Mouse (Mus musculus): Measurements from ENCODE around the gene Ajm1. TPM values are rescaled to one million over a fixed set of nuclear protein-coding genes. Genes with fewer than 3 reads are reported as not detected.

Gene Ajm1
- polyA plus RNA-seq, 1 experiment = not detected

DNA sequence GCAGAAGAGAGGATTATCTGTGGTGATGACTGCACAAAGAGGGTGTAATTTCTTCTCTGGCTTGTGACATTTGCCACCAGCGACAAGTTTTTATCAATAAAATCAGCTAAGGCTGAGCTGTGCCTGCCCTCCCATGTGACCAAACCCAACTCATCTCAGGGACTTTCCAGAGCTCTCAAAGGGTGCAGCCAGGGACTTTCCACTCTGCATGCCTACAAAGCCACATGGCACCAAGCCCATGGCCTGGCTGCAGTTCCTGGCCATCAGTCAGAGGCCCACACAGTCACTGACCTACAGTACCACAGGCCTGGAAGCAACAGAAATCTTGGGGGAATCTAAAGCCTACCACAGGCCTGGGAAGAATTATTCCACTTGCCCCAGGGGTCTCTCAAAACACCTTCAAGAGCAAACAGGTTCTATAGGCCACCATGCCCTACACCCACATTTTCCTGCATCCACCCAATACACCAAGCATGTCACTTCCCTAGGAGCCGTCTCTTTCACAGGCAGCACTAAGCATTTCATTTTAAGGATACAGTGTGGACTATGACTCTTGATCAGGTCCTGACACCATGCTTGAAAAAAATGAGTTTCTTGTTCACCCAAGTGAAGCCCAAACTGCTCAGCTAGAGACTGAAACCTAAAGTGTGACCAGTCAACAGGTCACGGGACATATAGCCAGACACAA, 47.2 kb downstream of the Ajm1 start:
- H3K4me1 ChIP-seq (ENCODE audit: control insufficient read depth, insufficient read depth, low read length) = peaks cover 5% of the 10 kb centered on the region; the same call in 1 of the 2 replicates
- TF ChIP-seq CTCF (IDR thresholded peaks at IDR 0.05; ENCODE audit: insufficient read depth, low read depth, low read length) = no peak
- no peak for TF ChIP-seq POLR2A (IDR thresholded peaks at IDR 0.05; ENCODE audit: insufficient read depth, low read depth, low read length)
- WGBS = 62% methylated on average over 3 of the region's 3 CpGs
- H3K4me3 ChIP-seq (ENCODE audit: insufficient read depth, low read depth, low read length) = no peak overlapping the region
- H3K27ac ChIP-seq (ENCODE audit: insufficient read depth, low read depth, low read length) = no peak overlapping the region

DNA sequence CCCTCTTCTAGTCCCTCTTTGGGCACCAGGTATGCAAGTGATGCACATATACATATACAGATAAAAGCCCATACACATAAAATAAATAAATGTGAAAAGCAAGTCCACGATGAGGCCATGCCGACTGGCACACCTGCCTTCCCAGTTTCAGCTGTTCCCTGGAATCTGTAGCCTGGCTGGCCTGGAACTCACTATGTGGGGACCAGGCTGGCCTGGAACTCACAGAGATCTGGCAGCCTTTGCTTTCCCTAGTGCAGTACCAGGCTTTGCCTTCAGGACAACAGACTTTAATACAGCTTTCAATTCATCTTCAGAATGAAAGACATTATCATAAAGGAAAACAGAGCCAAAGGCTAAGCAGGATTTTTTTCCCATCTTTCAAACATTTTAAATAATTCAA, 47.9 kb downstream of the Ajm1 start:
- 80% methylated on average over 2 of the region's 2 CpGs for WGBS
- TF ChIP-seq CTCF (IDR thresholded peaks at IDR 0.05; ENCODE audit: insufficient read depth, low read depth, low read length) (no peak), POLR2A (IDR thresholded peaks at IDR 0.05; ENCODE audit: insufficient read depth, low read depth, low read length) (no peak)
- Histone ChIP-seq H3K4me3 (ENCODE audit: insufficient read depth, low read depth, low read length) (no peak overlapping the region), H3K4me1 (ENCODE audit: control insufficient read depth, insufficient read depth, low read length) (peaks cover 5% of the 10 kb centered on the region; the same call in 1 of the 2 replicates), H3K27ac (ENCODE audit: insufficient read depth, low read depth, low read length) (no peak overlapping the region)

DNA sequence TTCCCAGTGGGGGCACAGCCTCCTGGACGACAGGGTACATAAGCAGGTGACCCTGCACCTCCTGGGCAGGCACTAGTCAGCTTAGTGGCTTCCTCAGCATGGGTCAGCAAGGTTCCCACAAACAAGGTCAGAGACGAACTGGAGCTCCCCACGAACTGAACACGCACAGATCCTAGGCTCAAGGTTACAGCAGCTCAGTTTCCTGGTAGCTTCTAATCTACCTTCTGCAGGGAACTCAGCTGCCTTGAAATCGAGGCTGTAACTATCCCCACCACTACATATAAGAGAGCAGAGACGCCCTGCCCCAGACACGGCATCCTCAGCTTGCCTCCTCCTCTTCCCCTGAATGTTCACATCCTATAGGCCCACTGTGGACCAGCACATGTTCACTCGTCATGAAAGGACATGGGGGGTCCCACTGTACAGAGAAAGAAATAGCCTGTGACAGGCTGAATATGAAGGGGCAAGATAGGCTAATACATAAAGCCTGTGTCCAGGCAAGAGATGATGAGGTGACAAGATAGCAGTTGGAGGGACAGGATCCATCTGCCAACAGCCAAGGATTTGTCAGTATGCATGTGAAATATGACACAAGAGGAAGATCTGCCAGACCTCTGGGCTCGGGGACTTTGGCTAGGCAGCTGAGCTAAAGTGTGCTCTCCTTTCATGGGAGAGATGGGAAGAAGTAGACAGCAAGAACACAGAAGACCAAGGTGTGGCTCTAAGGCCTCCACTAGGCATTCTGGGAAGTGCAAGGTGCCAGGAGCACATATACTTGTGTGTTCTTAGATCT, 54.9 kb downstream of the Ajm1 start:
- 90% methylated on average over 9 of the region's 9 CpGs for WGBS
- TF ChIP-seq POLR2A (IDR thresholded peaks at IDR 0.05; ENCODE audit: insufficient read depth, low read depth, low read length) (no peak), CTCF (IDR thresholded peaks at IDR 0.05; ENCODE audit: insufficient read depth, low read depth, low read length) (no peak)
- no peak overlapping the region for H3K27ac ChIP-seq (ENCODE audit: insufficient read depth, low read depth, low read length)
- no peak overlapping the region for H3K4me3 ChIP-seq (ENCODE audit: insufficient read depth, low read depth, low read length)
- no peaks in the 10 kb centered on the region for H3K4me1 ChIP-seq (ENCODE audit: control insufficient read depth, insufficient read depth, low read length)

Other genes starting within 250 kb of the Ajm1 start
- not detected in 2 replicates for gene Man1b1, start 249.4 kb downstream of the Ajm1 start, polyA plus RNA-seq (2012; ENCODE audit: insufficient read depth, insufficient read length, low replicate concordance, missing spikeins)
- not detected in 2 replicates for gene Dpp7, start 225.4 kb downstream of the Ajm1 start, polyA plus RNA-seq (2012; ENCODE audit: insufficient read depth, insufficient read length, low replicate concordance, missing spikeins)
- gene Uap1l1, start 216.1 kb downstream of the Ajm1 start, polyA plus RNA-seq (2012; ENCODE audit: insufficient read depth, insufficient read length, low replicate concordance, missing spikeins) = not detected in 2 replicates
- gene Sapcd2, start 209.4 kb downstream of the Ajm1 start, polyA plus RNA-seq (2012; ENCODE audit: insufficient read depth, insufficient read length, low replicate concordance, missing spikeins) = not detected in 2 replicates
- not detected in 2 replicates for gene Entpd2, start 185.9 kb downstream of the Ajm1 start, polyA plus RNA-seq (2012; ENCODE audit: insufficient read depth, insufficient read length, low replicate concordance, missing spikeins)
- not detected in 2 replicates for gene Npdc1, start 182.4 kb downstream of the Ajm1 start, polyA plus RNA-seq (2012; ENCODE audit: insufficient read depth, insufficient read length, low replicate concordance, missing spikeins)
- gene Fut7, start 158.5 kb downstream of the Ajm1 start, polyA plus RNA-seq (2012; ENCODE audit: insufficient read depth, insufficient read length, low replicate concordance, missing spikeins) = not detected in 2 replicates
- not detected in 2 replicates for gene Abca2, start 153.1 kb downstream of the Ajm1 start, polyA plus RNA-seq (2012; ENCODE audit: insufficient read depth, insufficient read length, low replicate concordance, missing spikeins)
- not detected in 2 replicates for gene Clic3, start 124.9 kb downstream of the Ajm1 start, polyA plus RNA-seq (2012; ENCODE audit: insufficient read depth, insufficient read length, low replicate concordance, missing spikeins)
- not detected in 2 replicates for gene Paxx, start 120.7 kb downstream of the Ajm1 start, polyA plus RNA-seq (2012; ENCODE audit: insufficient read depth, insufficient read length, low replicate concordance, missing spikeins)
- 758 and 1,988 TPM in 2 replicates for gene Ptgds, start 111.7 kb downstream of the Ajm1 start, polyA plus RNA-seq (2012; ENCODE audit: insufficient read depth, insufficient read length, low replicate concordance, missing spikeins)
- not detected in 2 replicates for gene Lcn12, start 87.8 kb downstream of the Ajm1 start, polyA plus RNA-seq (2012; ENCODE audit: insufficient read depth, insufficient read length, low replicate concordance, missing spikeins)
- gene Fbxw5, start 81.0 kb downstream of the Ajm1 start, polyA plus RNA-seq (2012; ENCODE audit: insufficient read depth, insufficient read length, low replicate concordance, missing spikeins) = 706 TPM in 1 of 2 replicates, not detected in the other
- gene C8g, start 80.0 kb downstream of the Ajm1 start, polyA plus RNA-seq (2012; ENCODE audit: insufficient read depth, insufficient read length, low replicate concordance, missing spikeins) = not detected in 2 replicates
- gene Traf2, start 34.8 kb downstream of the Ajm1 start, polyA plus RNA-seq (2012; ENCODE audit: insufficient read depth, insufficient read length, low replicate concordance, missing spikeins) = not detected in 2 replicates
- not detected in 2 replicates for gene Edf1, start 23.9 kb downstream of the Ajm1 start, polyA plus RNA-seq (2012; ENCODE audit: insufficient read depth, insufficient read length, low replicate concordance, missing spikeins)
- not detected in 2 replicates for gene Mamdc4, start 6.9 kb downstream of the Ajm1 start, polyA plus RNA-seq (2012; ENCODE audit: insufficient read depth, insufficient read length, low replicate concordance, missing spikeins)
- gene Phpt1, start 6.5 kb downstream of the Ajm1 start, polyA plus RNA-seq (2012; ENCODE audit: insufficient read depth, insufficient read length, low replicate concordance, missing spikeins) = not detected in 2 replicates
- gene Rabl6, start 26.8 kb upstream of the Ajm1 start, polyA plus RNA-seq (2012; ENCODE audit: insufficient read depth, insufficient read length, low replicate concordance, missing spikeins) = not detected in 2 replicates
- gene Ccdc183, start 35.9 kb upstream of the Ajm1 start, polyA plus RNA-seq (2012; ENCODE audit: insufficient read depth, insufficient read length, low replicate concordance, missing spikeins) = not detected in 2 replicates
- not detected in 2 replicates for gene Tmem141, start 40.2 kb upstream of the Ajm1 start, polyA plus RNA-seq (2012; ENCODE audit: insufficient read depth, insufficient read length, low replicate concordance, missing spikeins)
- not detected in 2 replicates for gene Fcna, start 46.3 kb upstream of the Ajm1 start, polyA plus RNA-seq (2012; ENCODE audit: insufficient read depth, insufficient read length, low replicate concordance, missing spikeins)
- not detected in 2 replicates for gene Lcn8, start 71.4 kb upstream of the Ajm1 start, polyA plus RNA-seq (2012; ENCODE audit: insufficient read depth, insufficient read length, low replicate concordance, missing spikeins)
- not detected in 2 replicates for gene Lcn5, start 76.2 kb upstream of the Ajm1 start, polyA plus RNA-seq (2012; ENCODE audit: insufficient read depth, insufficient read length, low replicate concordance, missing spikeins)
- gene Lcn6, start 95.0 kb upstream of the Ajm1 start, polyA plus RNA-seq (2012; ENCODE audit: insufficient read depth, insufficient read length, low replicate concordance, missing spikeins) = not detected in 2 replicates
- not detected in 2 replicates for gene Lcn10, start 101.0 kb upstream of the Ajm1 start, polyA plus RNA-seq (2012; ENCODE audit: insufficient read depth, insufficient read length, low replicate concordance, missing spikeins)
- gene Obp2a, start 118.3 kb upstream of the Ajm1 start, polyA plus RNA-seq (2012; ENCODE audit: insufficient read depth, insufficient read length, low replicate concordance, missing spikeins) = not detected in 2 replicates
- not detected in 2 replicates for gene Bmyc, start 125.0 kb upstream of the Ajm1 start, polyA plus RNA-seq (2012; ENCODE audit: insufficient read depth, insufficient read length, low replicate concordance, missing spikeins)
- not detected in 2 replicates for gene Obp2b, start 155.3 kb upstream of the Ajm1 start, polyA plus RNA-seq (2012; ENCODE audit: insufficient read depth, insufficient read length, low replicate concordance, missing spikeins)
- not detected in 2 replicates for gene Lcn3, start 183.8 kb upstream of the Ajm1 start, polyA plus RNA-seq (2012; ENCODE audit: insufficient read depth, insufficient read length, low replicate concordance, missing spikeins)
- not detected in 2 replicates for gene Lcn11, start 195.3 kb upstream of the Ajm1 start, polyA plus RNA-seq (2012; ENCODE audit: insufficient read depth, insufficient read length, low replicate concordance, missing spikeins)
- gene Gm13539, start 200.5 kb upstream of the Ajm1 start, polyA plus RNA-seq (2012; ENCODE audit: insufficient read depth, insufficient read length, low replicate concordance, missing spikeins) = not detected in 2 replicates
- not detected in 2 replicates for gene Glt6d1, start 234.1 kb upstream of the Ajm1 start, polyA plus RNA-seq (2012; ENCODE audit: insufficient read depth, insufficient read length, low replicate concordance, missing spikeins)
- gene Lcn9, start 241.4 kb upstream of the Ajm1 start, polyA plus RNA-seq (2012; ENCODE audit: insufficient read depth, insufficient read length, low replicate concordance, missing spikeins) = not detected in 2 replicates